Mouse (Mus musculus) MEL (cell line): ENCODE results near the gene Gm17622. TPM values are rescaled to one million over a fixed set of nuclear protein-coding genes. Genes with fewer than 3 reads are reported as not detected.

Source experiments
- DNase-seq: peaks from one replicate; pipeline ENCODE4 v3.0.0; 2011; ENCODE audit warnings: low read depth, low spot score
- H3K27ac ChIP-seq: 2 replicates; pipeline ENCODE4 v1.5.1; 2012; ENCODE audit warnings: low read depth, mild to moderate bottlenecking, control low read depth, low read length, moderate library complexity; ENCODE audit not compliant: control insufficient read depth
- H3K27me3 ChIP-seq, 2 experiments: fragments of 150-350 bp in 1 of 2; sonication (generic) in 1 of 2; 2 replicates each; pipeline ENCODE4 v1.6.1; 2012; ENCODE audit warnings: low read length in 2 of 2, mild to moderate bottlenecking in 2 of 2, improper control_type of control experiment in 1 of 2, moderate library complexity in 1 of 2; ENCODE audit not compliant: insufficient read depth in 2 of 2, control insufficient read depth in 1 of 2
- H3K36me3 ChIP-seq, 2 experiments: 2 replicates each; pipeline ENCODE4 v1.6.1; 2012 to 2014; ENCODE audit warnings: low read length in 2 of 2, improper control_type of control experiment in 1 of 2, inconsistent platforms in 1 of 2, mild to moderate bottlenecking in 1 of 2; ENCODE audit not compliant: insufficient read depth in 2 of 2, control insufficient read depth in 1 of 2
- H3K4me1 ChIP-seq, 2 experiments: fragments of 150-350 bp in 1 of 2; sonication (generic) in 1 of 2; 2 replicates each; pipeline ENCODE4 v1.6.1; 2012; ENCODE audit warnings: low read length in 2 of 2, improper control_type of control experiment in 1 of 2, mild to moderate bottlenecking in 1 of 2; ENCODE audit not compliant: insufficient read depth in 2 of 2, control insufficient read depth in 1 of 2
- H3K4me3 ChIP-seq, 2 experiments: fragments of 150-350 bp in 1 of 2; sonication (generic) in 1 of 2; 2 replicates each; pipeline ENCODE4 v1.5.1; 2012; ENCODE audit warnings: low read depth in 2 of 2, low read length in 2 of 2, mild to moderate bottlenecking in 2 of 2, moderate library complexity in 2 of 2, control low read depth in 1 of 2, improper control_type of control experiment in 1 of 2; ENCODE audit not compliant: control insufficient read depth in 1 of 2, insufficient read depth in 1 of 2
- H3K79me2 ChIP-seq: 2 replicates; pipeline ENCODE4 v1.6.1; 2012; ENCODE audit warnings: mild to moderate bottlenecking, low read length, moderate library complexity; ENCODE audit not compliant: control insufficient read depth, poor library complexity, insufficient read depth
- H3K9ac ChIP-seq: 2 replicates; pipeline ENCODE4 v1.6.1; 2012; ENCODE audit warnings: low read depth, mild to moderate bottlenecking, control low read depth, low read length, moderate library complexity; ENCODE audit not compliant: control insufficient read depth, poor library complexity, severe bottlenecking
- H3K9me3 ChIP-seq: fragments of 150-350 bp; sonication (generic); replicated peaks from 2 replicates; pipeline ENCODE4 v1.6.1; 2012; ENCODE audit warnings: mild to moderate bottlenecking, low read length, improper control_type of control experiment, moderate library complexity; ENCODE audit not compliant: insufficient read depth
- BHLHE40 ChIP-seq: IDR thresholded peaks from 2 replicates; pipeline ENCODE4 v1.6.1; 2012; ENCODE audit warnings: low read depth, mild to moderate bottlenecking, inconsistent platforms, low read length, improper control_type of control experiment, borderline replicate concordance
- CHD1 ChIP-seq: IDR thresholded peaks from 2 replicates; pipeline ENCODE4 v1.6.1; 2012; ENCODE audit warnings: low read depth, mild to moderate bottlenecking, inconsistent platforms, low read length, improper control_type of control experiment
- CHD2 ChIP-seq: IDR thresholded peaks from 2 replicates; pipeline ENCODE4 v1.6.1; 2011; ENCODE audit warnings: low read length, improper control_type of control experiment
- CTCF ChIP-seq, 3 experiments: IDR thresholded peaks in 2 of 3; conservative IDR thresholded peaks in 1 of 3; 2 replicates each; pipeline ENCODE4 v1.5.1; 2011 to 2012; ENCODE audit warnings: low read length in 3 of 3, low read depth in 2 of 3, mild to moderate bottlenecking in 2 of 3, improper control_type of control experiment in 1 of 3, inconsistent platforms in 1 of 3, mixed read lengths in 1 of 3, moderate library complexity in 1 of 3; ENCODE audit not compliant: control insufficient read depth in 1 of 3, insufficient read depth in 1 of 3, poor library complexity in 1 of 3, severe bottlenecking in 1 of 3
- E2F4 ChIP-seq: IDR thresholded peaks from 2 replicates; pipeline ENCODE4 v1.6.1; 2011; ENCODE audit warnings: low read depth, low read length, improper control_type of control experiment, borderline replicate concordance
- ELF1 ChIP-seq: IDR thresholded peaks from 2 replicates; pipeline ENCODE4 v1.6.1; 2014; ENCODE audit warnings: low read depth, mild to moderate bottlenecking, inconsistent platforms, low read length, improper control_type of control experiment, moderate library complexity
- EP300 ChIP-seq, 2 experiments: IDR thresholded peaks; 2 replicates each; pipeline ENCODE4 v1.6.1; 2011; ENCODE audit warnings: improper control_type of control experiment in 2 of 2, low read length in 2 of 2, low read depth in 1 of 2, mild to moderate bottlenecking in 1 of 2
- ETS1 ChIP-seq: IDR thresholded peaks from 2 replicates; pipeline ENCODE4 v1.6.1; 2012; ENCODE audit warnings: low read depth, mild to moderate bottlenecking, inconsistent platforms, low read length, improper control_type of control experiment, moderate library complexity
- GABPA ChIP-seq: IDR thresholded peaks from 2 replicates; pipeline ENCODE4 v1.6.1; 2012; ENCODE audit warnings: low read depth, mild to moderate bottlenecking, inconsistent platforms, low read length, improper control_type of control experiment, moderate library complexity
- GATA1 ChIP-seq: IDR thresholded peaks from 2 replicates; pipeline ENCODE4 v1.6.1; 2011; ENCODE audit warnings: low read depth, low read length, improper control_type of control experiment
- HCFC1 ChIP-seq: IDR thresholded peaks from 2 replicates; pipeline ENCODE4 v1.6.1; 2012; ENCODE audit warnings: low read depth, mild to moderate bottlenecking, inconsistent platforms, low read length, improper control_type of control experiment, moderate library complexity
- JUND ChIP-seq: IDR thresholded peaks from 2 replicates; pipeline ENCODE4 v1.6.1; 2011; ENCODE audit warnings: low read depth, mild to moderate bottlenecking, improper control_type of control experiment, low read length
- KAT2A ChIP-seq: conservative IDR thresholded peaks from 2 replicates; pipeline ENCODE4 v1.6.1; 2012; ENCODE audit warnings: low read depth, low read length, improper control_type of control experiment, inconsistent platforms
- MAX ChIP-seq: IDR thresholded peaks from 2 replicates; pipeline ENCODE4 v1.6.1; 2011; ENCODE audit warnings: low read length, improper control_type of control experiment
- MAZ ChIP-seq: IDR thresholded peaks from 2 replicates; pipeline ENCODE4 v1.6.1; 2012; ENCODE audit warnings: low read depth, mild to moderate bottlenecking, inconsistent platforms, low read length, improper control_type of control experiment
- MEF2A ChIP-seq: IDR thresholded peaks from 2 replicates; pipeline ENCODE4 v1.6.1; 2014; ENCODE audit warnings: low read depth, mild to moderate bottlenecking, inconsistent platforms, low read length, improper control_type of control experiment; ENCODE audit not compliant: poor library complexity, insufficient replicate concordance, severe bottlenecking; ENCODE audit errors: extremely low read depth
- MXI1 ChIP-seq: IDR thresholded peaks from 2 replicates; pipeline ENCODE4 v1.6.1; 2011; ENCODE audit warnings: mild to moderate bottlenecking, low read depth, low read length, improper control_type of control experiment
- MYB ChIP-seq: IDR thresholded peaks from 2 replicates; pipeline ENCODE4 v1.6.1; 2011; ENCODE audit warnings: mild to moderate bottlenecking, low read depth, low read length, improper control_type of control experiment
- MYC ChIP-seq: IDR thresholded peaks from 2 replicates; pipeline ENCODE4 v1.6.1; 2011; ENCODE audit warnings: low read depth, mild to moderate bottlenecking, low read length, improper control_type of control experiment, moderate library complexity
- NELFE ChIP-seq: IDR thresholded peaks from 2 replicates; pipeline ENCODE4 v1.6.1; 2011; ENCODE audit warnings: low read depth, low read length, improper control_type of control experiment
- NRF1 ChIP-seq: IDR thresholded peaks from 2 replicates; pipeline ENCODE4 v1.6.1; 2014; ENCODE audit warnings: low read depth, mild to moderate bottlenecking, inconsistent platforms, low read length, improper control_type of control experiment, moderate library complexity; ENCODE audit not compliant: poor library complexity, insufficient read depth, severe bottlenecking
- POLR2A ChIP-seq, 2 experiments: IDR thresholded peaks; 2 replicates each; pipeline ENCODE4 v1.6.1; 2011 to 2012; ENCODE audit warnings: low read length in 2 of 2, mild to moderate bottlenecking in 2 of 2, control low read depth in 1 of 2, improper control_type of control experiment in 1 of 2, low read depth in 1 of 2, moderate library complexity in 1 of 2; ENCODE audit not compliant: control insufficient read depth in 1 of 2, insufficient read depth in 1 of 2, poor library complexity in 1 of 2
- POLR2AphosphoS2 ChIP-seq: IDR thresholded peaks from 2 replicates; pipeline ENCODE4 v1.6.1; 2011; ENCODE audit warnings: low read length, improper control_type of control experiment
- POLR2AphosphoS5 ChIP-seq: IDR thresholded peaks from 2 replicates; pipeline ENCODE4 v1.6.1; 2012; ENCODE audit warnings: low read depth, borderline replicate concordance, mild to moderate bottlenecking, inconsistent platforms, low read length, moderate library complexity, mixed read lengths
- RAD21 ChIP-seq: IDR thresholded peaks from 2 replicates; pipeline ENCODE4 v1.6.1; 2011; ENCODE audit warnings: mild to moderate bottlenecking, low read depth, low read length, improper control_type of control experiment
- RCOR1 ChIP-seq: IDR thresholded peaks from 2 replicates; pipeline ENCODE4 v1.6.1; 2012; ENCODE audit warnings: low read depth, mild to moderate bottlenecking, inconsistent platforms, low read length, improper control_type of control experiment
- SIN3A ChIP-seq: IDR thresholded peaks from 2 replicates; pipeline ENCODE4 v1.6.1; 2012; ENCODE audit warnings: low read length, improper control_type of control experiment, inconsistent platforms
- SMC3 ChIP-seq: IDR thresholded peaks from 2 replicates; pipeline ENCODE4 v1.6.1; 2011; ENCODE audit warnings: low read depth, low read length, improper control_type of control experiment
- TAL1 ChIP-seq: IDR thresholded peaks from 2 replicates; pipeline ENCODE4 v1.6.1; 2012; ENCODE audit warnings: mild to moderate bottlenecking, inconsistent platforms, low read length, moderate library complexity, mixed read lengths
- TBP ChIP-seq: IDR thresholded peaks from 2 replicates; pipeline ENCODE4 v1.8.0; 2011; ENCODE audit warnings: low read depth, low read length, improper control_type of control experiment
- TCF12 ChIP-seq: IDR thresholded peaks from 2 replicates; pipeline ENCODE4 v1.6.1; 2014; ENCODE audit warnings: low read depth, mild to moderate bottlenecking, inconsistent platforms, low read length, improper control_type of control experiment, moderate library complexity
- UBTF ChIP-seq: IDR thresholded peaks from 2 replicates; pipeline ENCODE4 v1.6.1; 2012; ENCODE audit warnings: low read depth, mild to moderate bottlenecking, inconsistent platforms, low read length, improper control_type of control experiment, moderate library complexity, borderline replicate concordance; ENCODE audit not compliant: insufficient read depth
- USF1 ChIP-seq: IDR thresholded peaks from 2 replicates; pipeline ENCODE4 v1.6.1; 2014; ENCODE audit warnings: low read depth, mild to moderate bottlenecking, inconsistent platforms, low read length, improper control_type of control experiment, moderate library complexity
- USF2 ChIP-seq, 2 experiments: IDR thresholded peaks; 2 replicates each; pipeline ENCODE4 v1.6.1; 2011 to 2012; ENCODE audit warnings: improper control_type of control experiment in 2 of 2, low read length in 2 of 2, borderline replicate concordance in 1 of 2, inconsistent platforms in 1 of 2, low read depth in 1 of 2, mild to moderate bottlenecking in 1 of 2; ENCODE audit not compliant: insufficient read depth in 1 of 2
- ZC3H11A ChIP-seq: IDR thresholded peaks from 2 replicates; pipeline ENCODE4 v1.6.1; 2012; ENCODE audit warnings: low read depth, mild to moderate bottlenecking, inconsistent platforms, low read length, improper control_type of control experiment
- ZKSCAN1 ChIP-seq: IDR thresholded peaks from 2 replicates; pipeline ENCODE4 v1.6.1; 2012; ENCODE audit warnings: low read depth, mild to moderate bottlenecking, inconsistent platforms, low read length, improper control_type of control experiment, moderate library complexity
- ZMIZ1 ChIP-seq: IDR thresholded peaks from 2 replicates; pipeline ENCODE4 v1.6.1; 2012; ENCODE audit warnings: low read depth, mild to moderate bottlenecking, inconsistent platforms, low read length, improper control_type of control experiment, moderate library complexity
- ZNF384 ChIP-seq: IDR thresholded peaks from 2 replicates; pipeline ENCODE4 v1.6.1; 2012; ENCODE audit warnings: low read depth, mild to moderate bottlenecking, inconsistent platforms, low read length, improper control_type of control experiment
- polyA plus RNA-seq, 2 experiments: library from polyadenylated mRNA; stranded (reverse) in 1 of 2; unstranded in 1 of 2; fragments of >175 nt in 1 of 2; fragments of >200 nt in 1 of 2; gene quantifications; 2 replicates each; pipeline versions ENCODE4 v1.2.1 to v1.2.4; 2012; ENCODE audit warnings: low replicate concordance in 2 of 2, low read depth in 1 of 2; ENCODE audit not compliant: insufficient read length in 2 of 2, insufficient read depth in 1 of 2, missing spikeins in 1 of 2
- total RNA-seq: library from RNA; depleted of rRNA; stranded (reverse); fragments of 300-350 nt; gene quantifications from 2 replicates; pipeline ENCODE4 v1.2.3, GENCODE M21; 2012

The Gm17622 gene
- total and polyA plus RNA-seq, 3 experiments: not detected

DNA sequence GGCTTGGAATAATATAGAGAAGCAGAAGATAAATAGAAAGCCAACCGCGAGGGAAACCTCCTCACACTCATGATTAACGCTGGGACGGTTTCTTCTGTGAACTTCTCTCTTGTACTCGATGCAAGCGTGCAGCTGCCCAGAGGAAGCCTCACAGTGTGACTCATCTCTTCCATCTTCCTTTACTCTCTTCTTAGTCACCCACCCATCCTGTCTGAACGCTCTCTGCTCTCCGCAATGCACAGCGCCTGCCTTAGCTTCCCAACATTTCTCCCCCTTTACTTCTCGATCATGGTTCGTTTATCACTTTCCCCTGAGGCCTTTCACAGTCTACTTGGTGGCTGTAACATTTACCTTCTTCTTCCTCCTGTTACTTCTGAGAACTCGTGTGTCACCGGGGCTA is 20.1 kb downstream of the Gm17622 start:
- peak; percentile 91 for DNase-seq
- Histone ChIP-seq H3K27me3 (no peaks in the 10 kb centered on the region), H3K27ac (peak overlapping the region; percentile 98), H3K79me2 (no peaks in the 10 kb centered on the region), H3K4me3 (peak overlapping the region; percentile 56 to 65), H3K9me3 (no peaks in the 10 kb centered on the region), H3K9ac (peak overlapping the region; percentile 74), H3K36me3 (peaks cover 0 to 16% of the 10 kb centered on the region in 2 experiments; a peak in 2 of 4 replicates), H3K4me1 (peaks cover 0 to 19% of the 10 kb centered on the region in 2 experiments)
- no peak for TF ChIP-seq GABPA
- TF ChIP-seq MEF2A: no peak
- no peak for TF ChIP-seq TAL1
- TF ChIP-seq EP300 (IDR thresholded peaks at IDR 0.05; ENCODE audit: low read depth in 1 of 2, low read length in 2 of 2): no peak; a peak in 1 of 4 replicates
- no peak for TF ChIP-seq ZKSCAN1
- TF ChIP-seq ZNF384: no peak
- TF ChIP-seq ELF1: no peak
- 0 out of 2 replicates have a peak, but pooled peaks have one; percentile 28 for TF ChIP-seq SIN3A
- no peak for TF ChIP-seq MAZ
- no peak for TF ChIP-seq UBTF
- no peak for TF ChIP-seq CHD1
- peak in 1 of 2 experiments; percentile 51; a peak in 2 of 4 replicates for TF ChIP-seq POLR2A (IDR thresholded peaks at IDR 0.05; ENCODE audit: control insufficient read depth in 1 of 2, insufficient read depth in 1 of 2, low read depth in 1 of 2, low read length in 2 of 2, poor library complexity in 1 of 2)
- no peak for TF ChIP-seq POLR2AphosphoS2
- no peak for TF ChIP-seq MXI1
- TF ChIP-seq ZMIZ1: no peak
- no peak for TF ChIP-seq USF1
- TF ChIP-seq CTCF (IDR thresholded peaks at IDR 0.05 in 2 of 3, conservative IDR thresholded peaks at IDR 0.05 in 1 of 3; ENCODE audit: control insufficient read depth in 1 of 3, insufficient read depth in 1 of 3, low read depth in 2 of 3, low read length in 3 of 3, poor library complexity in 1 of 3, severe bottlenecking in 1 of 3): no peak
- TF ChIP-seq KAT2A: no peak
- no peak for TF ChIP-seq RAD21
- TF ChIP-seq BHLHE40: no peak
- TF ChIP-seq CHD2: no peak
- TF ChIP-seq MYC: peak; percentile 61; the same call in 1 of the 2 replicates
- no peak for TF ChIP-seq SMC3
- TF ChIP-seq TCF12: no peak
- no peak for TF ChIP-seq MYB
- TF ChIP-seq POLR2AphosphoS5: no peak
- no peak for TF ChIP-seq USF2 (IDR thresholded peaks at IDR 0.05; ENCODE audit: borderline replicate concordance in 1 of 2, insufficient read depth in 1 of 2, low read depth in 1 of 2, low read length in 2 of 2)
- TF ChIP-seq NRF1: no peak
- peak; percentile 37; the same call in 1 of the 2 replicates for TF ChIP-seq ETS1
- no peak for TF ChIP-seq GATA1
- TF ChIP-seq HCFC1: no peak
- TF ChIP-seq RCOR1: no peak
- peak; percentile 34; the same call in 1 of the 2 replicates for TF ChIP-seq MAX
- TF ChIP-seq NELFE: 0 out of 2 replicates have a peak, but pooled peaks have one; percentile 34
- TF ChIP-seq TBP: peak; percentile 71
- 0 out of 2 replicates have a peak, but pooled peaks have one; percentile 85 for TF ChIP-seq JUND
- no peak for TF ChIP-seq ZC3H11A
- no peak for TF ChIP-seq E2F4
